Mouse (Mus musculus) heart, embryonic 15.5 days (tissue): ENCODE measurements around the gene Slc7a11. TPM values are rescaled to one million over a fixed set of nuclear protein-coding genes. Genes with fewer than 3 reads are reported as not detected.

ENCODE experiments used
- ATAC-seq: fragments of 200-750 bp; cut with Nextera tagmentation; replicated peaks from 2 replicates; pipeline ENCODE4 v1.8.0; 2017; ENCODE audit warnings: low read depth, moderate TSS enrichment; ENCODE audit not compliant: insufficient number of reproducible peaks, insufficient read depth, low FRiP score
- H3K27ac ChIP-seq: fragments of 300-500 bp; sonication (generic); 2 replicates; pipeline ENCODE4 v1.5.1; 2015; ENCODE audit warnings: mild to moderate bottlenecking, inconsistent platforms
- H3K27me3 ChIP-seq: fragments of 300-500 bp; sonication (generic); 2 replicates; pipeline ENCODE4 v1.6.1; 2015; ENCODE audit warnings: inconsistent platforms
- H3K36me3 ChIP-seq: fragments of 300-500 bp; sonication (generic); 2 replicates; pipeline ENCODE4 v1.6.1; 2015; ENCODE audit warnings: mild to moderate bottlenecking, inconsistent platforms
- H3K4me1 ChIP-seq: fragments of 300-500 bp; sonication (generic); replicated peaks from 2 replicates; pipeline ENCODE4 v1.6.1; 2015; ENCODE audit warnings: inconsistent platforms
- H3K4me2 ChIP-seq: fragments of 300-500 bp; sonication (generic); 2 replicates; pipeline ENCODE4 v1.6.1; 2015; ENCODE audit warnings: inconsistent platforms, mild to moderate bottlenecking, moderate library complexity
- H3K4me3 ChIP-seq: fragments of 300-500 bp; sonication (generic); 2 replicates; pipeline ENCODE4 v1.5.1; 2015; ENCODE audit warnings: mild to moderate bottlenecking, inconsistent platforms
- H3K9ac ChIP-seq: fragments of 300-500 bp; sonication (generic); 2 replicates; pipeline ENCODE4 v1.6.1; 2015; ENCODE audit warnings: mild to moderate bottlenecking, inconsistent platforms
- H3K9me3 ChIP-seq: fragments of 300-500 bp; sonication (generic); replicated peaks from 2 replicates; pipeline ENCODE4 v1.6.1; 2016; ENCODE audit warnings: inconsistent platforms
- WGBS: fragments of 180-500 bp; shearing (Covaris S2); methylation state at CpG from one replicate; pipeline ENCODE4 v1.1.7; 2015; ENCODE audit warnings: mixed read lengths; 5-methylcytosine and 5-hydroxymethylcytosine counted together
- polyA plus RNA-seq: library from polyadenylated mRNA; unstranded; fragments of >200 nt; fragmentation: Nextera tagmentation; extraction: Ambion mirVana; gene quantifications from 2 replicates; pipeline ENCODE4 v1.2.1, GENCODE M21; 2015

The Slc7a11 gene
- polyA plus RNA-seq, 1 experiment from 2014 or later, result 0.10 TPM

DNA sequence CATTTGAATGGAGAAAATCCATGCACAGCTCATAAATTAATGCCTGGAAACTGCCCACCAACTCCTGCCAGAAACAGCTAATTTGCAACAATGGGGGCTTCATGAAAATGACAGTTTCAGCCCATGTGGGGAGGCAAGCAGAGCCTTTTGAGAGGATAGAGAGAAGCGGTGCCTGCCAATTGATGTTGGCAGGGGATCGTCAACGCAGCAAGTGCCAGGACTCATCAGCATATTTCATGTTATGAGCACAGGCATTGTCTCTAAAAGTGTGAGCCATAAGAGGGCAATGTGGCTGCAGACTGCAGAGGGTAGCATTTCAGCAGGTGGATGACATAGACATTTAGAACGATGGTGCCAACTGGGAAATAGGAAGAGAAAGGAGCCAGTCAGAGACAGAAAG, 429.0 kb downstream of the Slc7a11 start:
- Histone ChIP-seq H3K9ac (no peak overlapping the region), H3K9me3 (no peaks in the 10 kb centered on the region), H3K27me3 (no peaks in the 10 kb centered on the region), H3K36me3 (no peaks in the 10 kb centered on the region), H3K4me1 (no peaks in the 10 kb centered on the region), H3K4me2 (no peak overlapping the region), H3K27ac (no peak overlapping the region), H3K4me3 (no peak overlapping the region)
- no peak for ATAC-seq
- WGBS, result 54% methylated on average over 4 of the region's 4 CpGs

DNA sequence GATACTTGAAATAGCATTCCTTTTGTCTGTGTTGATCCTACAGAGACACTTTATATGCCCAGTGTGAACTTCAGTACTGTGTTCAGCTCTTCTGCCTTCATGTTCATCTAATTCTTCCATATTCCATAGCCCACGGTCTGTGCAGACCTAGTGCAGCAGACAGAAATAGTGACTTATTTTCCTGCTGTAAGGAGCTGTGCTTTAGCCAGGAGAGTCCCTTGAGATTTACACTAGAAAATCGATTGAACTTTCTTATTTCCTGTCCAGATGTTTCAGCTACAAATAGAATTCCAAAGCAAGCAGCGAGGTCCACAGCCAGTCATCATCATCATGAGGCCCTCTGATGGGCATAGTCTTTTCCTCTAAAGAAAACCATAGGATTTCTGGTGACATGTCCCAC, 431.4 kb downstream of the Slc7a11 start:
- no peaks in the 10 kb centered on the region for H3K4me1 ChIP-seq
- no peak for ATAC-seq
- H3K27me3 ChIP-seq, result no peaks in the 10 kb centered on the region
- H3K4me2 ChIP-seq, result no peak overlapping the region
- 39% methylated on average over 3 of the region's 3 CpGs for WGBS
- no peaks in the 10 kb centered on the region for H3K9me3 ChIP-seq
- H3K36me3 ChIP-seq, result no peaks in the 10 kb centered on the region
- H3K27ac ChIP-seq, result no peak overlapping the region
- H3K4me3 ChIP-seq, result no peak overlapping the region
- no peak overlapping the region for H3K9ac ChIP-seq

DNA sequence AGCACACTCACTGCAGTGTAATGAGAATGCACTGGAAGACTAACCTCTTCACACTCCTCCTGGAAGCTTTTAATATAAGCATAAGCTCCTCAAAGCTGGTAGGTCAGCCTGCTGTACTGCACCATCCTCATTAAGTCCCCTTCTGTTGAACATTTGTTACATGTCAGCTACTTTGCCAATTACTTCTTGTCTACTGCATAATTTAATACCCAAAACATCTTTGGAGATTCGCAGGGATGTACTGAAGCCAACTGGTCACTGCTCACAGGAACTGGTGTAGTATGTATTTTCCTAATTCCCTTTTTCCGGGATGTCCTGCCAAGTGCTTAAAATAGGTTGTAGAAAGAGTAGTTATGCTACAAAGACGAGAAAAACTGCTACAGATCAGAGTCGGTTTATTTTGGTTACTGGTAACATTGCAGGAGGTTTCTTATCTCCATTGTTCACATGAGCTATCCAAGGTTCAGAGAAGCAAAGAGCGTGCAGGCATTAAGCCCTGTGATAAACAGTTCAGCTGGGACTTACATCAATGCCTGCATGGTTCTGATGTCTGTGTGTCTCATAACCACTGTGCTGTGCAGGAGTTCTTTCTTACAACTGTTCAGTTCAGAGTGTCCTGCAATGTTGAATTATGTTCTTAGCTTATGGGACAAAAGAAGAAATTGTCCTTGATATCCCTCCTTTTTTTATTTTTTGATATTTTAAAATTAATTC, 439.3 kb downstream of the Slc7a11 start:
- H3K27ac ChIP-seq, result no peak overlapping the region
- H3K9ac ChIP-seq, result no peak overlapping the region
- H3K4me3 ChIP-seq, result no peak overlapping the region
- H3K27me3 ChIP-seq, result no peaks in the 10 kb centered on the region
- no peaks in the 10 kb centered on the region for H3K36me3 ChIP-seq
- WGBS, result 21% methylated on average over 5 of the region's 5 CpGs
- no peaks in the 10 kb centered on the region for H3K9me3 ChIP-seq
- peaks cover 5% of the 10 kb centered on the region; the same call in 1 of the 2 replicates for H3K4me1 ChIP-seq
- H3K4me2 ChIP-seq, result no peak overlapping the region
- ATAC-seq, result no peak; the same call in 1 of the 2 replicates

DNA sequence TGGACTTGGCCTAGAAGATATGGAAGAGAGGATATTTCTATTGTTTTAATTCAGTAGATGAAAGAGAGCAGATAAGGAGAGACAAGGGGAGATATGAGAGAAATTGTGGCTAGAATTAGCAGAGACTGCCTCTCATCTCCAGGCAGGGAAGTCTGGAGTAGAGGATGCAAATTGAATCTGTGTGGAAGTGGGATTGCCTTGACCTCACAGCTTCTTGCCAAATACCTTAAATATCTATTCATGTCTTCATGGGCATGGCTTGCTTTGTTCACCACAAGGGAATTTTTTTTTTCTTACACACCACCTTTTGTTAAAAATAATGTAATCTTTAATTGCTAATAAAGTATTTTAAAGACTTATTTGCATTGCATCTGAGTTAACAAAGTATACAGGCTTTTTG, 441.3 kb downstream of the Slc7a11 start:
- no peak overlapping the region for H3K4me3 ChIP-seq
- H3K27me3 ChIP-seq, result no peaks in the 10 kb centered on the region
- no peak for ATAC-seq
- no peak overlapping the region for H3K27ac ChIP-seq
- H3K9ac ChIP-seq, result no peak overlapping the region
- no peaks in the 10 kb centered on the region for H3K9me3 ChIP-seq
- no peak overlapping the region for H3K4me2 ChIP-seq
- H3K36me3 ChIP-seq, result no peaks in the 10 kb centered on the region
- peaks cover 5% of the 10 kb centered on the region; the same call in 1 of the 2 replicates for H3K4me1 ChIP-seq

DNA sequence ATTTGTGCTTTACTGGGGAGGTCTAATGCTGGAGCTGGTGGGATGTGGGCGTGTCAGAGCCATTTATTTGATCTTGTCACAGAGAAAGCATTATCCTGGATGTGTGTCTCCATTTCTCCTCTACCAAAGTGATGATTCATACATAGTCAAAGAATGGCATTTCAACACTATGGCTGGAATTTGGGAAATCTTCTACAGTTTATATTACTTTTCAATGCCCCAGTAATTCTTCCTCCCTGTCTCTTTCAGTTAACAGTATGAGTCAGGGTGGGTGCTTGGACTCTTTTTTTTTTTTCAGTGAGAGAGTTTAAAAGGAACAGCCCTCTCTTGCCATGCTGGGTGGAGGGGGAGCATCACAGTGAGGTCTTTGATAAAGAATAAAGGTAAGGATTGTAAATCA, 441.8 kb downstream of the Slc7a11 start:
- no peak for ATAC-seq
- WGBS, result 65% methylated on average over 1 of the region's 1 CpGs
- no peaks in the 10 kb centered on the region for H3K9me3 ChIP-seq

DNA sequence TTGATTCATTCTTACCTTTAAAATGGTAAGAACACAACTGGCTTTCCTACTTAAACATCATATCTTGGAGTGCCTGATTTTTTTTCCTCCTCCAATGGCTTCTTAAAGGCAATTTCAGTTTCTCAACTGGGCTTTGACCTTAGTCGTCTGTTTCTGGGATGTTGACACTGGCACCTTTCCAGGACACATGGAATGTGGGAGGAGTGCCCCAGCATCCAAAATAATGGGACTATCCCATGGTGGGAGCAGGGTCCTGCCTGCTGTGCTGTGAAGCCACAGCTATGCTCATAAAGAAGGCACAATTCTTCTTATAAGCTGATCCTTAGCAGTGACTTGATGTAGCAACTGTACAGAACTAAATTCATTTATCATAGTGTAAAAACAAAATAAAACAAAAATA, 450.5 kb downstream of the Slc7a11 start:
- H3K36me3 ChIP-seq, result no peaks in the 10 kb centered on the region
- ATAC-seq, result no peak
- H3K4me2 ChIP-seq, result no peak overlapping the region
- H3K4me3 ChIP-seq, result no peak overlapping the region
- no peaks in the 10 kb centered on the region for H3K9me3 ChIP-seq
- 10% methylated on average over 1 of the region's 1 CpGs for WGBS
- no peak overlapping the region for H3K9ac ChIP-seq
- H3K27me3 ChIP-seq, result no peaks in the 10 kb centered on the region
- H3K4me1 ChIP-seq, result no peaks in the 10 kb centered on the region
- H3K27ac ChIP-seq, result no peak overlapping the region

More for the DNA sequence above, 441.8 kb downstream of the Slc7a11 start:
- Histone ChIP-seq H3K27me3 (no peaks in the 10 kb centered on the region), H3K9ac (no peak overlapping the region), H3K4me2 (no peak overlapping the region), H3K27ac (no peak overlapping the region), H3K4me1 (peaks cover 5% of the 10 kb centered on the region; the same call in 1 of the 2 replicates), H3K36me3 (no peaks in the 10 kb centered on the region), H3K4me3 (no peak overlapping the region)

DNA sequence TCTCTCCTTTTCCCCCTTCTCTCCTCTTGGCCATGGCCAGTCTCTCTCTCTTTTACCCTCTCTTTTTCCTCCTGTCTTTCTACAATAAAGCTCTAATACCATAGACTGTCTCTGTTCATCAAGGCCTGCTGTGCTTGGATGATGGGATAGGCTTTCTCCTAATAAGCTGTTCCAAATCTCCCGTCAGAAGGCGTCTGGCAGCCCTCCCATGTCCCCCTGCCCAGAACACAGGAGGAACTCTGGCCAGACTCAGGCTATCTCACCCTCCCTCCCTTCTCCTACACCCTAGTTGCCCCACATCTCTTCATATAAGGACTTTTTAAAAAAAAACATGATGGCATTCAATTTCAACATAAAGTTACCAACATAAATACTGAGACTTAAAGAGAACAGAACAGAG, 456.2 kb downstream of the Slc7a11 start:
- Histone ChIP-seq H3K4me2 (no peak overlapping the region), H3K9me3 (no peaks in the 10 kb centered on the region), H3K4me1 (no peaks in the 10 kb centered on the region), H3K9ac (no peak overlapping the region), H3K27ac (no peak overlapping the region), H3K4me3 (no peak overlapping the region), H3K36me3 (no peaks in the 10 kb centered on the region), H3K27me3 (no peaks in the 10 kb centered on the region)
- no peak for ATAC-seq
- WGBS, result 60% methylated on average over 2 of the region's 2 CpGs

DNA sequence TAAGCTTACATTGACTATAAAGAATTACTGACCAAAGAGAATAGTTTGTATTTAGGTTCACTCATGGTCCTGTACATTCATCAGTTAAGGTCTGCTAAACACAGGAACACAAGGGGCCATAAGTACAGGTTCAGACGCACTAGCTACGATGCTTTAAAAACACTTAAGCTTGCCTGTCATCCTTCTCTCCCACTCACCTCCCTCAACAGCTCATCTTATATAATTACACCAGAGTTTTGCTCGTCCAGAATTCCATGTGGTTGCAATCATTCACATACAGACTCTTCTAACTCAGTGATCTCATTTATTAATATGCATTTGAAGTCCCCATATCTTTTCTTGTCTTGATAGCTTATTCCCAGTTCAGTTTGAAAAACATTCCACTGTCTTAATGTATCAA, 458.6 kb downstream of the Slc7a11 start:
- no peak for ATAC-seq
- no peak overlapping the region for H3K9ac ChIP-seq
- WGBS, result 45% methylated on average over 3 of the region's 3 CpGs
- H3K36me3 ChIP-seq, result no peaks in the 10 kb centered on the region
- no peak overlapping the region for H3K4me2 ChIP-seq
- H3K9me3 ChIP-seq, result no peaks in the 10 kb centered on the region
- H3K27ac ChIP-seq, result no peak overlapping the region
- H3K4me1 ChIP-seq, result no peaks in the 10 kb centered on the region
- H3K4me3 ChIP-seq, result no peak overlapping the region
- no peaks in the 10 kb centered on the region for H3K27me3 ChIP-seq

DNA sequence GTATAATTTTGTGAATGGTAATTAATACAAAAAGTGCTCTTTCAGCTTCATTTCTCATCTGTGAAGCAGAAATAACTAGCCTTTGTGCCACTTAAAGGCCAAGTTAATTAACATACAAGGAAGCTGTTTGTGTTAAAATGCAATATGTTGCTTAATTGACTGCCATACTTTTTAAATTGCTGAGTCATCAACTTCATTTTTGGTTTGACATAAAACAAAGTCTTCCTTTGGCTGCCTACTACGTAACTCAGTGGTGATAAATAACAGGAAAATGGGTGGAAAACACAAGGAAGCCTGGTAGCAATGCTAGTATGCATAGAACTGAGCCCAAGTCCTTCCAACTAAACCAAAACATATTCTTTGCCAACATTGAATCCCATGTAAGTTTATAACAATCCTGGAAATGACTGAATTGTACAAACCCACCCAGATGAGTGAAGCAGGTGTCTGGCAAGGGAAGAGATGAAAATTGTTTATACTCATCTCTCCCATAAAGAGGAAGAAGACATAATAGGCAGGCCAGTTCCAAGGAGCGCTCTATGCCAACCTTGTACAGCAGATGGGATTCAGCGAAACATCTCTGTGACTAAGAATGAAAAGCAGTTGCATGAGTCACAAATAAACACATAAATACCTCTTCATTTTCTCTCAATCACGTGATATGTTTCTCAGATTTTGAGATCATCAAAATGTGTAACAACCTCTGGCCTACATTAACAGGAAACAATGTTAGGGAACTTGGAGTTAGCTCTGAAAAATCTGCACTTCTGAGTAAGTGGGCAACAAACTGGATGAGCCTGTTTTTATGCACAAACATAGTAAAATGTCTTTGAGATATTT, 459.8 kb downstream of the Slc7a11 start:
- no peaks in the 10 kb centered on the region for H3K9me3 ChIP-seq
- H3K36me3 ChIP-seq, result no peaks in the 10 kb centered on the region
- H3K9ac ChIP-seq, result no peak overlapping the region
- ATAC-seq, result no peak
- no peak overlapping the region for H3K4me3 ChIP-seq
- H3K4me2 ChIP-seq, result no peak overlapping the region
- H3K4me1 ChIP-seq, result no peaks in the 10 kb centered on the region
- no peaks in the 10 kb centered on the region for H3K27me3 ChIP-seq
- 75% methylated on average over 4 of the region's 4 CpGs for WGBS
- no peak overlapping the region for H3K27ac ChIP-seq

DNA sequence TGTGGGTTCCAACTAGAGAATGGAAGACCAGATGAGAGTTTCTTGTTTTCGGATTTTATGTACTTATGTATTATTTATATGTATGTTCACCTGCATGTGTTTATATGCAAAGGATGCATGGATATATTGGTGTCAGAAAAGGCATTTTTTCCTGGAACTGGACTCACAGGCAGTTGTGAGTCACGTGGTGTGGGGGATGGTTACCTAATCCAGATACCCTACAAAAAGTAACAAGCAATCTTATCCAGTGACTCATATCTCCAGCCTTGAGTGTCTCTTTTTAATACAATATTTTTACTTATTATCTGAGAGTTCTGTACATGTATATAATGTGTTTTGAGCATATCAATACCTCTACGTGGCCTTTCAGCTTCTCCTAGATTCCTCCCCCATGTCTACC, 469.4 kb downstream of the Slc7a11 start:
- no peaks in the 10 kb centered on the region for H3K36me3 ChIP-seq
- no peak for ATAC-seq
- no peaks in the 10 kb centered on the region for H3K9me3 ChIP-seq
- no peaks in the 10 kb centered on the region for H3K27me3 ChIP-seq
- H3K9ac ChIP-seq, result no peak overlapping the region
- no peak overlapping the region for H3K27ac ChIP-seq
- H3K4me1 ChIP-seq, result no peaks in the 10 kb centered on the region
- WGBS, result 77% methylated on average over 3 of the region's 3 CpGs
- H3K4me3 ChIP-seq, result no peak overlapping the region
- no peak overlapping the region for H3K4me2 ChIP-seq

DNA sequence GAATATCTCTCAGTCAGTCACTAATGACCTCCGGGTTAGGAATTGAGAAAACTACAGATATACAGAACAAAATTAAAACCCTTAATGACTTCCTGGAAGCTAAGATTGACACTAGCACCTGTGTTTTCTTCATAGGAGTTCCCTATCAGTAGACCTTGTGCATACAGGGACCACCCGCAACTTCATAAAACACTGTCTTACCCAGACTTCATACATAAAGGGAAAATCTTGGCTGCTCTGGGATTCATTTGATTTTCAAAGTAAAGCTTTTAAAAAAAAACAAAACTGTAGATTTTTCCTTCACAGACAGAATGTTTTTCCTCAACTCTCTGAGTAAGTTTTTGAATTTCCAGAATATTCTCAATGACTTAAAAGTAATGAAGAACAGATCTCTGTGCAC, 477.8 kb downstream of the Slc7a11 start:
- 79% methylated on average over 2 of the region's 2 CpGs for WGBS
- no peak overlapping the region for H3K9ac ChIP-seq
- H3K36me3 ChIP-seq, result no peaks in the 10 kb centered on the region
- no peak for ATAC-seq
- no peaks in the 10 kb centered on the region for H3K4me1 ChIP-seq
- no peak overlapping the region for H3K4me3 ChIP-seq
- H3K27ac ChIP-seq, result no peak overlapping the region
- no peaks in the 10 kb centered on the region for H3K27me3 ChIP-seq
- no peak overlapping the region for H3K4me2 ChIP-seq
- H3K9me3 ChIP-seq, result no peaks in the 10 kb centered on the region

DNA sequence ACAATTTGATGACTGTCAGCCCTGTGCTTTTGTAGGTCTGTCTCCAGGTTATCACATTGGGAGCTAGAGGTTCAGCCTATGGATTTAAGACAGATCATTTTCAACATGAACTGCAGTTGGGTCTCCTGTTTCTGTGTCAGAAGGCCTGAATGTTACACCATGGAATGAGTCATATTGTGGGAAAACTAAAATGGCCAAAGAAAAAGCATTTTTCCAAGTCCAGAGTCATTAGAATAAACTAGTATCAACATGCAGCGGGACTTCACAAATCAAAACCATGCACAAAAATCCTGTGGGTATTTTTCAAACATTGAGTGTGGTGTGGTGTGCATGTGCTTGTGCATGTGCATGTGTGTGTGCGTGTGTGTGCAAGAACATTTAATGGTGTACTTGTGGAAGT, 482.8 kb downstream of the Slc7a11 start:
- no peaks in the 10 kb centered on the region for H3K27me3 ChIP-seq
- no peak overlapping the region for H3K4me3 ChIP-seq
- H3K4me1 ChIP-seq, result no peaks in the 10 kb centered on the region
- no peaks in the 10 kb centered on the region for H3K9me3 ChIP-seq
- H3K36me3 ChIP-seq, result no peaks in the 10 kb centered on the region
- no peak for ATAC-seq
- 90% methylated on average over 2 of the region's 2 CpGs for WGBS
- H3K9ac ChIP-seq, result no peak overlapping the region
- no peak overlapping the region for H3K4me2 ChIP-seq
- no peak overlapping the region for H3K27ac ChIP-seq
